Mouse (Mus musculus): ENCODE data around the gene Gdpgp1. TPM values are rescaled to one million over a fixed set of nuclear protein-coding genes. Genes with fewer than 3 reads are reported as not detected.

Gdpgp1 gene
- 3.3 and 5.3 TPM in 2 replicates for polyA plus RNA-seq (2014; fragmentation: Nextera tagmentation; extraction: Ambion mirVana)

- peak; percentile 99 for ATAC-seq (ENCODE audit: low FRiP score, low TSS enrichment)
- Histone ChIP-seq H3K4me1 (ENCODE audit: control insufficient read depth, insufficient read depth, low read length) (peaks cover 14% of the 10 kb centered on the region; the same call in 1 of the 2 replicates), H3K36me3 (ENCODE audit: control insufficient read depth, insufficient read depth, low read length) (peaks cover 9% of the 10 kb centered on the region; the same call in 1 of the 2 replicates), H3K9ac (ENCODE audit: low read depth, low read length) (peak within 1 kb of the TSS; percentile 51), H3K27ac (ENCODE audit: low read depth, low read length) (peak within 1 kb of the TSS; percentile 32; the same call in 1 of the 2 replicates), H3K4me2 (replicated peaks; ENCODE audit: low read depth, low read length) (peak within 1 kb of the TSS; percentile 60), H3K9me3 (ENCODE audit: control insufficient read depth, low read length) (no peaks in the 10 kb centered on the region), H3K27me3 (ENCODE audit: control insufficient read depth, insufficient read depth, low read length) (no peaks in the 10 kb centered on the region), H3K4me3 (ENCODE audit: low read length) (peak within 1 kb of the TSS; percentile 55)
- under 1% methylated on average over 47 of the region's 56 CpGs for WGBS
Measured at GRCm38 (mm10) chr7:80232489-80233029, at the start of gene Gdpgp1, which contains the start of gene Cib1. TSS of gene Gdpgp1 (plus strand) at chr7:80232865. TSS of gene Cib1 (minus strand) at chr7:80232813.

- no peak overlapping the region for H3K9ac ChIP-seq (ENCODE audit: low read depth, low read length)
- H3K9me3 ChIP-seq (ENCODE audit: control insufficient read depth, low read length): no peaks in the 10 kb centered on the region
- no peaks in the 10 kb centered on the region for H3K27me3 ChIP-seq (ENCODE audit: control insufficient read depth, insufficient read depth, low read length)
- no peak for ATAC-seq (ENCODE audit: low FRiP score, low TSS enrichment)
- no peak overlapping the region for H3K4me3 ChIP-seq (ENCODE audit: low read length)
- H3K27ac ChIP-seq (ENCODE audit: low read depth, low read length): no peak overlapping the region
- H3K4me1 ChIP-seq (ENCODE audit: control insufficient read depth, insufficient read depth, low read length): peaks cover 14% of the 10 kb centered on the region
- H3K4me2 ChIP-seq (replicated peaks; ENCODE audit: low read depth, low read length): no peak overlapping the region
- no peaks in the 10 kb centered on the region for H3K36me3 ChIP-seq (ENCODE audit: control insufficient read depth, insufficient read depth, low read length)
- WGBS: 92% methylated on average over 1 of the region's 1 CpGs
Measured at GRCm38 (mm10) chr7:80183466-80183865, 49.2 kb upstream of the Gdpgp1 start.

GRCm38 (mm10) chr7:80183969-80184368, 48.7 kb upstream of the Gdpgp1 start:
- H3K4me1 ChIP-seq (ENCODE audit: control insufficient read depth, insufficient read depth, low read length): peaks cover 19% of the 10 kb centered on the region
- no peak overlapping the region for H3K4me3 ChIP-seq (ENCODE audit: low read length)
- no peaks in the 10 kb centered on the region for H3K9me3 ChIP-seq (ENCODE audit: control insufficient read depth, low read length)
- 58% methylated on average over 5 of the region's 5 CpGs for WGBS
- H3K27ac ChIP-seq (ENCODE audit: low read depth, low read length): no peak overlapping the region
- no peaks in the 10 kb centered on the region for H3K36me3 ChIP-seq (ENCODE audit: control insufficient read depth, insufficient read depth, low read length)
- H3K4me2 ChIP-seq (replicated peaks; ENCODE audit: low read depth, low read length): no peak overlapping the region
- no peak overlapping the region for H3K9ac ChIP-seq (ENCODE audit: low read depth, low read length)
- no peaks in the 10 kb centered on the region for H3K27me3 ChIP-seq (ENCODE audit: control insufficient read depth, insufficient read depth, low read length)
- ATAC-seq (ENCODE audit: low FRiP score, low TSS enrichment): no peak

GRCm38 (mm10) chr7:80184551-80184950, 48.1 kb upstream of the Gdpgp1 start:
- Histone ChIP-seq H3K27me3 (ENCODE audit: control insufficient read depth, insufficient read depth, low read length) (no peaks in the 10 kb centered on the region), H3K9ac (ENCODE audit: low read depth, low read length) (no peak overlapping the region), H3K27ac (ENCODE audit: low read depth, low read length) (0 out of 2 replicates have a peak overlapping the region, but pooled peaks have one; percentile 19), H3K4me1 (ENCODE audit: control insufficient read depth, insufficient read depth, low read length) (peaks cover 25% of the 10 kb centered on the region), H3K36me3 (ENCODE audit: control insufficient read depth, insufficient read depth, low read length) (no peaks in the 10 kb centered on the region), H3K9me3 (ENCODE audit: control insufficient read depth, low read length) (no peaks in the 10 kb centered on the region), H3K4me3 (ENCODE audit: low read length) (no peak overlapping the region), H3K4me2 (replicated peaks; ENCODE audit: low read depth, low read length) (no peak overlapping the region)
- WGBS: 17% methylated on average over 4 of the region's 4 CpGs
- ATAC-seq (ENCODE audit: low FRiP score, low TSS enrichment): no peak

GRCm38 (mm10) chr7:80184968-80185367, 47.7 kb upstream of the Gdpgp1 start:
- H3K36me3 ChIP-seq (ENCODE audit: control insufficient read depth, insufficient read depth, low read length): no peaks in the 10 kb centered on the region
- 0 out of 2 replicates have a peak overlapping the region, but pooled peaks have one; percentile 19 for H3K27ac ChIP-seq (ENCODE audit: low read depth, low read length)
- ATAC-seq (ENCODE audit: low FRiP score, low TSS enrichment): no peak
- H3K4me3 ChIP-seq (ENCODE audit: low read length): no peak overlapping the region
- H3K9ac ChIP-seq (ENCODE audit: low read depth, low read length): no peak overlapping the region
- H3K4me2 ChIP-seq (replicated peaks; ENCODE audit: low read depth, low read length): no peak overlapping the region
- H3K9me3 ChIP-seq (ENCODE audit: control insufficient read depth, low read length): no peaks in the 10 kb centered on the region
- peaks cover 27% of the 10 kb centered on the region for H3K4me1 ChIP-seq (ENCODE audit: control insufficient read depth, insufficient read depth, low read length)
- 56% methylated on average over 6 of the region's 6 CpGs for WGBS
- H3K27me3 ChIP-seq (ENCODE audit: control insufficient read depth, insufficient read depth, low read length): no peaks in the 10 kb centered on the region

GRCm38 (mm10) chr7:80186021-80186420, 46.6 kb upstream of the Gdpgp1 start:
- no peaks in the 10 kb centered on the region for H3K36me3 ChIP-seq (ENCODE audit: control insufficient read depth, insufficient read depth, low read length)
- no peaks in the 10 kb centered on the region for H3K9me3 ChIP-seq (ENCODE audit: control insufficient read depth, low read length)
- 17% methylated on average over 8 of the region's 8 CpGs for WGBS
- H3K27me3 ChIP-seq (ENCODE audit: control insufficient read depth, insufficient read depth, low read length): no peaks in the 10 kb centered on the region
- peak overlapping the region; percentile 61 for H3K4me2 ChIP-seq (replicated peaks; ENCODE audit: low read depth, low read length)
- ATAC-seq (ENCODE audit: low FRiP score, low TSS enrichment): peak; percentile 15; the same call in 1 of the 2 replicates
- H3K4me3 ChIP-seq (ENCODE audit: low read length): peak overlapping the region; percentile 55; the same call in 1 of the 2 replicates
- H3K9ac ChIP-seq (ENCODE audit: low read depth, low read length): peak overlapping the region; percentile 62
- H3K27ac ChIP-seq (ENCODE audit: low read depth, low read length): peak overlapping the region; percentile 85; the same call in 1 of the 2 replicates
- H3K4me1 ChIP-seq (ENCODE audit: control insufficient read depth, insufficient read depth, low read length): peaks cover 34% of the 10 kb centered on the region

GRCm38 (mm10) chr7:80186531-80187296, 46.0 kb upstream of the Gdpgp1 start, which contains the start of gene Sema4b:
TSS of gene Sema4b (plus strand) at chr7:80186841.
- Histone ChIP-seq H3K4me1 (ENCODE audit: control insufficient read depth, insufficient read depth, low read length) (peaks cover 41% of the 10 kb centered on the region), H3K4me3 (ENCODE audit: low read length) (peak within 1 kb of the TSS; percentile 55), H3K27me3 (ENCODE audit: control insufficient read depth, insufficient read depth, low read length) (no peaks in the 10 kb centered on the region), H3K27ac (ENCODE audit: low read depth, low read length) (peak within 1 kb of the TSS; percentile 85), H3K36me3 (ENCODE audit: control insufficient read depth, insufficient read depth, low read length) (no peaks in the 10 kb centered on the region), H3K9ac (ENCODE audit: low read depth, low read length) (peak within 1 kb of the TSS; percentile 62), H3K9me3 (ENCODE audit: control insufficient read depth, low read length) (no peaks in the 10 kb centered on the region), H3K4me2 (replicated peaks; ENCODE audit: low read depth, low read length) (peak within 1 kb of the TSS; percentile 61)
- peak; percentile 91 for ATAC-seq (ENCODE audit: low FRiP score, low TSS enrichment)
- under 1% methylated on average over 47 of the region's 51 CpGs for WGBS

- Histone ChIP-seq H3K27ac (ENCODE audit: low read depth, low read length) (peak overlapping the region; percentile 85; the same call in 1 of the 2 replicates), H3K4me1 (ENCODE audit: control insufficient read depth, insufficient read depth, low read length) (peaks cover 49% of the 10 kb centered on the region)
- no peak for ATAC-seq (ENCODE audit: low FRiP score, low TSS enrichment)
Measured at GRCm38 (mm10) chr7:80187501-80187900, 45.2 kb upstream of the Gdpgp1 start.

More at GRCm38 (mm10) chr7:80187501-80187900, 45.2 kb upstream of the Gdpgp1 start:
- Histone ChIP-seq H3K36me3 (ENCODE audit: control insufficient read depth, insufficient read depth, low read length) (no peaks in the 10 kb centered on the region), H3K9me3 (ENCODE audit: control insufficient read depth, low read length) (no peaks in the 10 kb centered on the region), H3K4me2 (replicated peaks; ENCODE audit: low read depth, low read length) (peak overlapping the region; percentile 61), H3K4me3 (ENCODE audit: low read length) (peak overlapping the region; percentile 55), H3K9ac (ENCODE audit: low read depth, low read length) (peak overlapping the region; percentile 62; the same call in 1 of the 2 replicates), H3K27me3 (ENCODE audit: control insufficient read depth, insufficient read depth, low read length) (no peaks in the 10 kb centered on the region)
- WGBS: 55% methylated on average over 12 of the region's 12 CpGs

All from kidney, embryonic 14.5 days (tissue).